Mouse (Mus musculus): ENCODE data around the gene Shc2.

Gene Shc2

GRCm38 (mm10) chr10:79637128-79638110, at the start of gene Shc2:
Shc2 (minus strand) TSS chr10:79637918.
- DNase-seq (ENCODE audit: low read depth in 2 of 2, low spot score in 2 of 2) = no peak

GRCm38 (mm10) chr10:79687513-79687912, 49.8 kb upstream of the Shc2 start:
- no peak for DNase-seq (ENCODE audit: low read depth in 2 of 2, low spot score in 2 of 2)

- DNase-seq (ENCODE audit: low read depth in 2 of 2, low spot score in 2 of 2) = no peak
Measured at GRCm38 (mm10) chr10:79686691-79687090, 49.0 kb upstream of the Shc2 start.

- no peak for DNase-seq (ENCODE audit: low read depth in 2 of 2, low spot score in 2 of 2)
Measured at GRCm38 (mm10) chr10:79686219-79686618, 48.5 kb upstream of the Shc2 start.

- DNase-seq (ENCODE audit: low read depth in 2 of 2, low spot score in 2 of 2) = no peak
Measured at GRCm38 (mm10) chr10:79684770-79685600, 47.3 kb upstream of the Shc2 start.

- no peak for DNase-seq (ENCODE audit: low read depth in 2 of 2, low spot score in 2 of 2)
Measured at GRCm38 (mm10) chr10:79683726-79684640, 46.3 kb upstream of the Shc2 start.

GRCm38 (mm10) chr10:79682916-79683582, 45.3 kb upstream of the Shc2 start:
- peak in 1 of 2 experiments; percentile 40 for DNase-seq (ENCODE audit: low read depth in 2 of 2, low spot score in 2 of 2)

- peak in 1 of 2 experiments; percentile 21 for DNase-seq (ENCODE audit: low read depth in 2 of 2, low spot score in 2 of 2)
Measured at GRCm38 (mm10) chr10:79682551-79682915, 44.8 kb upstream of the Shc2 start.

- peak; percentile 98 to 99 for DNase-seq (ENCODE audit: low read depth in 2 of 2, low spot score in 2 of 2)
Measured at GRCm38 (mm10) chr10:79681591-79682245, 44.0 kb upstream of the Shc2 start, which contains the start of gene Cdc34. Cdc34 (plus strand) TSS chr10:79682195.

- DNase-seq (ENCODE audit: low read depth in 2 of 2, low spot score in 2 of 2) = no peak
Measured at GRCm38 (mm10) chr10:79680606-79681495, 43.1 kb upstream of the Shc2 start.

GRCm38 (mm10) chr10:79675346-79676035, 37.8 kb upstream of the Shc2 start:
- DNase-seq (ENCODE audit: low read depth in 2 of 2, low spot score in 2 of 2) = no peak

GRCm38 (mm10) chr10:79673054-79673453, 35.3 kb upstream of the Shc2 start:
- DNase-seq (ENCODE audit: low read depth in 2 of 2, low spot score in 2 of 2) = no peak

- DNase-seq (ENCODE audit: low read depth in 2 of 2, low spot score in 2 of 2) = no peak
Measured at GRCm38 (mm10) chr10:79672088-79672455, 34.4 kb upstream of the Shc2 start.

- no peak for DNase-seq (ENCODE audit: low read depth in 2 of 2, low spot score in 2 of 2)
Measured at GRCm38 (mm10) chr10:79671396-79672087, 33.8 kb upstream of the Shc2 start.

- DNase-seq (ENCODE audit: low read depth in 2 of 2, low spot score in 2 of 2) = no peak
Measured at GRCm38 (mm10) chr10:79670071-79670888, 32.6 kb upstream of the Shc2 start.

GRCm38 (mm10) chr10:79669576-79670057, 31.9 kb upstream of the Shc2 start:
- peak; percentile 43 to 51 for DNase-seq (ENCODE audit: low read depth in 2 of 2, low spot score in 2 of 2)

Measured in CD8-positive naive resting alpha-beta T cell, adult 2 months (primary cell).